Mouse (Mus musculus): ENCODE measurements around the gene Pip5k1b. TPM values are rescaled to one million over a fixed set of nuclear protein-coding genes. Genes with fewer than 3 reads are reported as not detected.
"Not testable (repeated sequence)": the region's sequence is repeated elsewhere in the genome, so short reads cannot be mapped to it uniquely, and the experiment has no call there.

Pip5k1b gene
- polyA plus RNA-seq, 1 experiment from 2014 or later, result 0.82 TPM

- ATAC-seq (ENCODE audit: low read depth), result no peak
- H3K9ac ChIP-seq, result peak overlapping the region; percentile 81
These were observed 684 bp downstream of the Pip5k1b start for GRCm38 (mm10) chr19:24554911-24555465.

DNA sequence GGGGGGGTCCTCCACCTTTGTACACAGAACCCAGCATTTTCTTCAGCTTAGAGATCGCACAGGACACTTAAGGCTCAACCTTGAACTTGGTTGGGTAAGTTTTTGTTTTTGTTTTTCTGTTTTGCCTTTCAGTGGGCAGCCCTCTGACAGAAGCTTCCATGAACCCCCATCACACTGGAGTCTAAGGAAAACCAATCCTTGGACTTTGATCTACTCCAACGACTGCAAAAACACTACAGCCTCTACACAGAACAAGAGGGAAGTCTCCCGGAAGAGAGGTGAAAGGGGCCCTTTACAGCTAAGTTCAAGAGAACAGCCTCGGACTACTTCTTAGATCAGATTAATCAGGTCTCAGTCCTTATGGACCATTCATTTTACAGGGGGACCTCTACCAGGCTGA is 1.2 kb downstream of the Pip5k1b start:
- H3K27me3 ChIP-seq, result peaks cover 24% of the 10 kb centered on the region
- ATAC-seq (ENCODE audit: low read depth), result no peak
- H3K4me2 ChIP-seq, result peak overlapping the region; percentile 97
- H3K9ac ChIP-seq, result no peak overlapping the region
- 25% methylated on average over 4 of the region's 4 CpGs for WGBS
- H3K4me3 ChIP-seq, result peak overlapping the region; percentile 80; the same call in 1 of the 2 replicates
- no peak overlapping the region for H3K27ac ChIP-seq (replicated peaks)
- peaks cover 25% of the 10 kb centered on the region for H3K4me1 ChIP-seq (replicated peaks)
- H3K9me3 ChIP-seq, result no peaks in the 10 kb centered on the region
- H3K36me3 ChIP-seq, result no peaks in the 10 kb centered on the region

More at GRCm38 (mm10) chr19:24554911-24555465, 684 bp downstream of the Pip5k1b start:
- peak overlapping the region; percentile 80 for H3K4me3 ChIP-seq
- H3K9me3 ChIP-seq, result no peaks in the 10 kb centered on the region
- WGBS, result under 1% methylated on average over 19 of the region's 19 CpGs
- no peak overlapping the region for H3K27ac ChIP-seq (replicated peaks)
- H3K4me1 ChIP-seq (replicated peaks), result peaks cover 25% of the 10 kb centered on the region
- H3K4me2 ChIP-seq, result peak overlapping the region; percentile 97
- H3K27me3 ChIP-seq, result peaks cover 24% of the 10 kb centered on the region
- H3K36me3 ChIP-seq, result no peaks in the 10 kb centered on the region

GRCm38 (mm10) chr19:24553291-24554075 is 2.2 kb downstream of the Pip5k1b start:
- Histone ChIP-seq H3K4me3 (no peak overlapping the region), H3K9ac (no peak overlapping the region), H3K27ac (replicated peaks) (no peak overlapping the region), H3K27me3 (peaks cover 23% of the 10 kb centered on the region), H3K4me2 (no peak overlapping the region), H3K9me3 (no peaks in the 10 kb centered on the region), H3K36me3 (no peaks in the 10 kb centered on the region), H3K4me1 (replicated peaks) (peaks cover 25% of the 10 kb centered on the region)
- no peak for ATAC-seq (ENCODE audit: low read depth)
- WGBS, result 52% methylated on average over 12 of the region's 12 CpGs

DNA sequence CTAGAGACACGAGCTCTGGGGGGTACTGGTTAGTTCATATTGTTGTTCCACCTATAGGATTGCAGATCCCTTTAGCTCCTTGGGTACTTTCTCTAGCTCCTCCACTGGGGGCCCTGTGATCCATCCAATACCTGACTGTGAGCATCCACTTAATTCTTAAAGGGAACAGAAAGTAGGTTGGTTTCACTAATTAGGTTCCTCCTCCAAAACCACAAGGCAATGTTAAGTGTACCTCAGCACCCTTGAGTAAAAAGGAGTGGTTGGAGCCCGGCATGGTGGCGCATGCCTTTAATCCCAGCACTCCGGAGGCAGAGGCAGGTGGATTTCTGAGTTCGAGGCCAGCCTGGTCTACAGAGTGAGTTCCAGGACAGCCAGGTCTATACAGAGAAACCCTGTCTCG is 3.0 kb downstream of the Pip5k1b start:
- H3K4me2 ChIP-seq; H3K27ac ChIP-seq (replicated peaks); H3K36me3 ChIP-seq; H3K9ac ChIP-seq; ATAC-seq (ENCODE audit: low read depth); H3K9me3 ChIP-seq; H3K4me3 ChIP-seq: not testable (repeated sequence)
- WGBS, result 84% methylated on average over 6 of the region's 6 CpGs
- Histone ChIP-seq H3K27me3 (peaks cover 18% of the 10 kb centered on the region), H3K4me1 (replicated peaks) (peaks cover 23% of the 10 kb centered on the region)

- 49% methylated on average over 3 of the region's 3 CpGs for WGBS
- H3K4me2 ChIP-seq, result no peak overlapping the region
- peaks cover 7% of the 10 kb centered on the region for H3K9me3 ChIP-seq
- no peak overlapping the region for H3K27ac ChIP-seq (replicated peaks)
- H3K9ac ChIP-seq, result no peak overlapping the region
- no peaks in the 10 kb centered on the region for H3K36me3 ChIP-seq
- H3K27me3 ChIP-seq, result peaks cover 6% of the 10 kb centered on the region; the same call in 1 of the 2 replicates
- ATAC-seq (ENCODE audit: low read depth), result no peak
- no peak overlapping the region for H3K4me3 ChIP-seq
- H3K4me1 ChIP-seq (replicated peaks), result peaks cover 10% of the 10 kb centered on the region
These were observed 4.3 kb downstream of the Pip5k1b start for GRCm38 (mm10) chr19:24551196-24551954.

GRCm38 (mm10) chr19:24550778-24551177 is 4.9 kb downstream of the Pip5k1b start:
- no peak overlapping the region for H3K27ac ChIP-seq (replicated peaks)
- no peak overlapping the region for H3K4me3 ChIP-seq
- no peak for ATAC-seq (ENCODE audit: low read depth)
- H3K36me3 ChIP-seq, result no peaks in the 10 kb centered on the region
- H3K27me3 ChIP-seq, result peaks cover 5% of the 10 kb centered on the region; the same call in 1 of the 2 replicates
- H3K4me1 ChIP-seq (replicated peaks), result peaks cover 8% of the 10 kb centered on the region
- WGBS, result 81% methylated on average over 7 of the region's 7 CpGs
- no peak overlapping the region for H3K9ac ChIP-seq
- no peak overlapping the region for H3K4me2 ChIP-seq
- H3K9me3 ChIP-seq, result peaks cover 7% of the 10 kb centered on the region

GRCm38 (mm10) chr19:24550016-24550415 is 5.7 kb downstream of the Pip5k1b start:
- Histone ChIP-seq H3K9me3 (peaks cover 7% of the 10 kb centered on the region), H3K4me1 (replicated peaks) (0 out of 2 replicates have a peak, but pooled peaks cover 3% of the 10 kb centered on the region), H3K4me2 (no peak overlapping the region), H3K36me3 (no peaks in the 10 kb centered on the region), H3K27ac (replicated peaks) (no peak overlapping the region), H3K27me3 (peaks cover 5% of the 10 kb centered on the region; the same call in 1 of the 2 replicates), H3K4me3 (no peak overlapping the region), H3K9ac (no peak overlapping the region)
- WGBS, result 93% methylated on average over 2 of the region's 2 CpGs
- ATAC-seq (ENCODE audit: low read depth), result no peak

GRCm38 (mm10) chr19:24548337-24548736 is 7.3 kb downstream of the Pip5k1b start:
- Histone ChIP-seq H3K27ac (replicated peaks) (no peak overlapping the region), H3K9ac (no peak overlapping the region), H3K4me1 (replicated peaks) (no peaks in the 10 kb centered on the region), H3K4me2 (no peak overlapping the region), H3K27me3 (no peaks in the 10 kb centered on the region), H3K4me3 (no peak overlapping the region), H3K36me3 (no peaks in the 10 kb centered on the region), H3K9me3 (peaks cover 7% of the 10 kb centered on the region)
- 96% methylated on average over 9 of the region's 9 CpGs for WGBS
- ATAC-seq (ENCODE audit: low read depth), result no peak

GRCm38 (mm10) chr19:24546153-24546552 is 9.5 kb downstream of the Pip5k1b start:
- no peak for ATAC-seq (ENCODE audit: low read depth)
- no peaks in the 10 kb centered on the region for H3K36me3 ChIP-seq
- peaks cover 7% of the 10 kb centered on the region for H3K9me3 ChIP-seq
- no peak overlapping the region for H3K9ac ChIP-seq
- H3K27ac ChIP-seq (replicated peaks), result no peak overlapping the region
- 93% methylated on average over 10 of the region's 10 CpGs for WGBS
- no peaks in the 10 kb centered on the region for H3K27me3 ChIP-seq
- no peaks in the 10 kb centered on the region for H3K4me1 ChIP-seq (replicated peaks)
- H3K4me3 ChIP-seq, result no peak overlapping the region
- no peak overlapping the region for H3K4me2 ChIP-seq

GRCm38 (mm10) chr19:24543386-24544350 is 12.0 kb downstream of the Pip5k1b start:
- no peaks in the 10 kb centered on the region for H3K27me3 ChIP-seq
- no peak overlapping the region for H3K4me3 ChIP-seq
- H3K27ac ChIP-seq (replicated peaks), result no peak overlapping the region
- no peak overlapping the region for H3K4me2 ChIP-seq
- no peak for ATAC-seq (ENCODE audit: low read depth)
- H3K9me3 ChIP-seq, result peaks cover 7% of the 10 kb centered on the region
- H3K4me1 ChIP-seq (replicated peaks), result no peaks in the 10 kb centered on the region
- H3K9ac ChIP-seq, result no peak overlapping the region
- 81% methylated on average over 14 of the region's 14 CpGs for WGBS
- no peaks in the 10 kb centered on the region for H3K36me3 ChIP-seq

- ATAC-seq (ENCODE audit: low read depth), result no peak
- no peak overlapping the region for H3K4me2 ChIP-seq
- no peaks in the 10 kb centered on the region for H3K36me3 ChIP-seq
- no peak overlapping the region for H3K27ac ChIP-seq (replicated peaks)
- H3K4me3 ChIP-seq, result no peak overlapping the region
- H3K9ac ChIP-seq, result no peak overlapping the region
- no peaks in the 10 kb centered on the region for H3K4me1 ChIP-seq (replicated peaks)
- H3K27me3 ChIP-seq, result no peaks in the 10 kb centered on the region
- H3K9me3 ChIP-seq, result no peaks in the 10 kb centered on the region
- WGBS, result 96% methylated on average over 7 of the region's 7 CpGs
These were observed 13.4 kb downstream of the Pip5k1b start for GRCm38 (mm10) chr19:24542293-24542675.

Measured in neural tube, embryonic 13.5 days (tissue).